Mouse (Mus musculus): ENCODE measurements around the gene Gosr1. TPM values are rescaled to one million over a fixed set of nuclear protein-coding genes. Genes with fewer than 3 reads are reported as not detected.

Gene Gosr1
- 1.3 and 1.7 TPM in 2 replicates for polyA plus RNA-seq (2012)

GRCm38 (mm10) chr11:76763053-76763740 lies at the start of gene Gosr1:
Gosr1 (minus strand) TSS chr11:76763579.

GRCm38 (mm10) chr11:76679508-76679907 lies 83.9 kb downstream of the Gosr1 start, which contains the start of gene Trarg1:
Trarg1 (plus strand) TSS chr11:76679808.

Other genes with a start within 250 kb of the Gosr1 start
- 24.9 and 28.7 TPM in 2 replicates for gene Abr, start 141.3 kb downstream of the Gosr1 start, polyA plus RNA-seq (2012)
- gene Bhlha9, start 91.1 kb downstream of the Gosr1 start, polyA plus RNA-seq (2012), result not detected in 2 replicates
- not detected in 2 replicates for gene Trarg1, start 83.8 kb downstream of the Gosr1 start, polyA plus RNA-seq (2012)
- 4.1 and 4.6 TPM in 2 replicates for gene Cpd, start 83.4 kb upstream of the Gosr1 start, polyA plus RNA-seq (2012)
- gene Tmigd1, start 138.6 kb upstream of the Gosr1 start, polyA plus RNA-seq (2012), result not detected in 2 replicates
- 16.5 and 17.7 TPM in 2 replicates for gene Blmh, start 161.2 kb upstream of the Gosr1 start, polyA plus RNA-seq (2012)
- 0.06 and 0.08 TPM in 2 replicates for gene Slc6a4, start 235.0 kb upstream of the Gosr1 start, polyA plus RNA-seq (2012)